Mouse (Mus musculus): ENCODE results near the gene Shd.

GRCm38 (mm10) chr17:55960791-55961190, 9.5 kb upstream of the Shd start:
- TF ChIP-seq POLR2A (IDR thresholded peaks at IDR 0.05; ENCODE audit: borderline replicate concordance, extremely low read depth, insufficient read depth, insufficient read length, poor library complexity, severe bottlenecking) = no peak
- TF ChIP-seq CTCF (IDR thresholded peaks at IDR 0.05; ENCODE audit: borderline replicate concordance, extremely low read depth, insufficient read depth, insufficient read length) = no peak
